Mouse (Mus musculus) small intestine, adult 2 months (tissue): Measurements from ENCODE around the gene Psmb11. TPM values are rescaled to one million over a fixed set of nuclear protein-coding genes. Genes with fewer than 3 reads are reported as not detected.
A peak's percentile ranks its signal among the peaks of the same experiment; 100 is the strongest.

Experiments used
- H3K27ac ChIP-seq: fragments of 200-500 bp; 2 replicates; pipeline ENCODE4 v1.5.1; 2012; ENCODE audit warnings: low read depth, low read length, control low read depth, inconsistent platforms; ENCODE audit not compliant: insufficient read depth
- H3K27me3 ChIP-seq: fragments of 200-500 bp; 2 replicates; pipeline ENCODE4 v1.6.1; 2012; ENCODE audit warnings: mild to moderate bottlenecking, moderate library complexity, low read length, inconsistent platforms; ENCODE audit not compliant: control insufficient read depth, insufficient read depth
- H3K36me3 ChIP-seq: fragments of 200-500 bp; 2 replicates; pipeline ENCODE4 v1.6.1; 2012; ENCODE audit warnings: mild to moderate bottlenecking, low read length, control low read depth, inconsistent platforms; ENCODE audit not compliant: control insufficient read depth, insufficient read depth
- H3K4me1 ChIP-seq: fragments of 200-500 bp; 2 replicates; pipeline ENCODE4 v1.6.1; 2012; ENCODE audit warnings: low read length, inconsistent platforms, mixed read lengths; ENCODE audit not compliant: control insufficient read depth, insufficient read depth, insufficient read length
- H3K4me3 ChIP-seq: fragments of 200-500 bp; 2 replicates; pipeline ENCODE4 v1.5.1; 2012; ENCODE audit warnings: low read depth, mild to moderate bottlenecking, control low read depth, inconsistent platforms, low read length, moderate library complexity
- CTCF ChIP-seq: fragments of 200-500 bp; IDR thresholded peaks from 2 replicates; pipeline ENCODE4 v1.5.1; 2012; ENCODE audit warnings: low read depth, mild to moderate bottlenecking, control low read depth, inconsistent platforms, low read length, moderate library complexity, mixed read lengths; ENCODE audit not compliant: insufficient replicate concordance, insufficient read length; ENCODE audit errors: extremely low read depth
- POLR2A ChIP-seq: fragments of 200-500 bp; IDR thresholded peaks from 2 replicates; pipeline ENCODE4 v1.6.1; 2012; ENCODE audit warnings: low read depth, mild to moderate bottlenecking, control low read depth, inconsistent platforms, low read length, moderate library complexity
- WGBS: fragments of 180-500 bp; shearing (Covaris S2); methylation state at CpG from one replicate; pipeline ENCODE4 v1.1.7; 2018; 5-methylcytosine and 5-hydroxymethylcytosine counted together
- polyA plus RNA-seq: library from polyadenylated mRNA; depleted of rRNA; stranded (reverse); fragments of >200 nt; gene quantifications from 2 replicates; pipeline ENCODE4 v1.2.3, GENCODE M21; 2012

The Psmb11 gene
- polyA plus RNA-seq, 1 experiment, result not detected

DNA sequence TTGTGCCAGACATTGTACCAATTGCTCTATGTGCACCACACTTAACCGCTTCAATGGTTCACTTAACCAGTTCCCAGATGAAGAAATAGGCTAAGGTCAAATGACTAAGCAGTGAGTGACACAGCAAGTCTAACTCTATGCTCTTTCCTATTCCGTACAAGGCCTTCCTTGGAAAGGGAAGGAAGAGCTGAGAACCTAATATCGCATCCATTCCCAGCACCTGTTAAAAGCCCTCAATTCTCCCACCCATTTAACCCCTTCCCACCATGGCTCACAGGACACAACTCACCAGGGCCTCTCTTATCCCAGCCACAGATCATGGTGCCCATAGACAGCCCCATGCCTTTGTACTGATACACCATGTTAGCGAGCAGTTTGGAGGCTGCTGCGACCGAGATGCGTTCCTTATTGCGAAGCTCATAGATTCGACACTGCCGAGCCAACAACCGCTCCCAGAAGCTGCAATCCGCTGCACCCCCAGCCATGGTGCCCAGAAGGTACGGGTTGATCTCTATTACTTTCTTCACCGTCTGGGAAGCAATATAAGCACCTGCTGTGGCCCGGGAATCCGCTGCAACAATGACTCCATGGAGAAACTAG is 4.9 kb upstream of the Psmb11 start:
- Histone ChIP-seq H3K4me1 (no peaks in the 10 kb centered on the region), H3K4me3 (no peak overlapping the region), H3K27me3 (no peaks in the 10 kb centered on the region), H3K36me3 (peaks cover 23% of the 10 kb centered on the region), H3K27ac (no peak overlapping the region)
- TF ChIP-seq CTCF, result no peak
- TF ChIP-seq POLR2A, result no peak
- WGBS, result 92% methylated on average over 16 of the region's 16 CpGs

DNA sequence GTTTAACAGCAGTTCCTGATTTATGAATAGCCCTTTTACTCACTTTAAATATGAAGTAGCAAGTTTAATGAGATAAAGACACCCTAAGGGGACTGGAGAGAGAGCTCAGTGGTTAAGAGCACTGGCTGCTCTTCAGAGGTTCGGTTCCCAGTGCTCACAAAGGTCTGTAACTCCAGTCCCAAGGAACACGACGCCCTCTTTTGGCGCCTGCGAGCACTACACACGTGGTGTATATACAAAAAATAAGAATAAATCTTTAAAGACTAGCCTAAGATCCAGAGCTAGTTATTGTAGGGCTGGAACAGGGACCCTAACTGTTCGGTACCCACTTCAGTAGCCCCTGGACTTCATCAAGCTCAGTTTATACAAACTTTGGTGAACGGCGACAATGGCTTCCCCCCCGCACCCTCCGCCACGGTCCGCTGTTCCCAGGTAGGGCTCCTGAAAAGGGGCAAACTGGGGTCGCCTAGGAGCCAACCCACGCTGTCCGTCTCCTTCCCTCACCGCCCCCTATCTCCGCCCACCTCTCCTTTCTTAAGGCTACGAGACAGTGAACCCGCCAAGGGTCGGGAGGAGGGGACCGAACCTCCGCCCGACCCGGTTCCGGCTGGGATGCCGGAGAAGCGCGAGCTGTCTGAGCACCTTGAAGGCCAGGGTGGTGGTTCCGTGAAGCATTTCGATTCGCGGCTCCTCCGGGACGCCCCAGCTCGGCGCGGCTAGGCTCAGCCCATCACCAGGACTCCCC is 3.9 kb upstream of the Psmb11 start:
- H3K27me3 ChIP-seq, result no peaks in the 10 kb centered on the region
- no peak for TF ChIP-seq POLR2A
- no peak for TF ChIP-seq CTCF
- peak overlapping the region; percentile 80 for H3K4me3 ChIP-seq
- H3K27ac ChIP-seq, result no peak overlapping the region
- H3K36me3 ChIP-seq, result peaks cover 21% of the 10 kb centered on the region
- H3K4me1 ChIP-seq, result no peaks in the 10 kb centered on the region
- 2% methylated on average over 38 of the region's 38 CpGs for WGBS

DNA sequence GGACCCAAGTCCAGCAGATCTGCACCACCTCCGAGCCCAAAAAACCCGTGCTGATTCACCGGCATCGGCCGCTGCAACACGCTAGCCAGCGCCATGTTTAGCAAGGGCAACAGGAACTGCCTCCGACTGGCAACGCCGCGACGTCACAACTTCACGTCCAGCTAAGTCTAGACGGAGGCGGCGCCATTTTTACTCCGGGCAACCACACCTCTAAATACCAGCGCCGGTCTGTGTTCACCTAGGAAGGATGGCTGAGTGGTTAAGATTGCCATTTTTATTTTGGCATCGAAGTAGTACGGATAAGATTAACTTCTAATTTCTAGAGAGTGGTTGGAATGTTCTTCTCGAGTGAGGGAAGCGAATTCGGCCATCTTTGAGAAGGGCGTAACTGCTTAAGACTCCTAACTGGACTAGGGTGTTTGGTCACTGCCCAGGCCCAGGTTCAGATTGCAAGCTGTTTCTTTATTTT is 3.3 kb upstream of the Psmb11 start, which contains the start of gene Psmb5:
TSS of gene Psmb5 (minus strand) at position 126 of the 469 bp plus-strand sequence.
- under 1% methylated on average over 25 of the region's 25 CpGs for WGBS
- TF ChIP-seq CTCF (peak; percentile 4; the same call in 1 of the 2 replicates), POLR2A (peak; percentile 28; the same call in 1 of the 2 replicates)
- Histone ChIP-seq H3K4me1 (no peaks in the 10 kb centered on the region), H3K27me3 (no peaks in the 10 kb centered on the region), H3K27ac (0 out of 2 replicates have a peak within 1 kb of the TSS, but pooled peaks have one; percentile 54), H3K4me3 (peak within 1 kb of the TSS; percentile 80), H3K36me3 (peaks cover 15% of the 10 kb centered on the region)

DNA sequence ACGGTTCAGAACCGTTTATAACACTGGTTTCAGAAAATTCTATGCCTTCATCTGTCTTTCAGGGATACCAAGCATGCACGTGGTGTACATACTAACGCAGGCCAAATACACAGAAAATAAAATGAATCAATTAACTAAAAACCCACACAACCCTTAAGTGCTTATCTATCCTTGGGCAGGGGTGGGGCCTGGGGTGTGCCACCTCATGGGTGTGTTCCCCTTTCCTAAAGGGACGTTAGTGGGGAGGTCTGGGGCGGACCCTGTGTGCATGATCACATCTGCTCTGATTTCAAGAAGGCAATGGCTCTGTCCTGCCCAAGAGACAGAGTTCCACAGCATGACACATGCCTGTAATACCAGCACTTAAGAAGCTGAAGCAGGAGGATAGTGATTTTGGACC is 2.1 kb downstream of the Psmb11 start:
- Histone ChIP-seq H3K27ac (no peak overlapping the region), H3K27me3 (no peaks in the 10 kb centered on the region), H3K4me1 (no peaks in the 10 kb centered on the region), H3K4me3 (no peak overlapping the region), H3K36me3 (no peaks in the 10 kb centered on the region)
- TF ChIP-seq POLR2A (no peak), CTCF (no peak)
- WGBS, result 73% methylated on average over 6 of the region's 6 CpGs

DNA sequence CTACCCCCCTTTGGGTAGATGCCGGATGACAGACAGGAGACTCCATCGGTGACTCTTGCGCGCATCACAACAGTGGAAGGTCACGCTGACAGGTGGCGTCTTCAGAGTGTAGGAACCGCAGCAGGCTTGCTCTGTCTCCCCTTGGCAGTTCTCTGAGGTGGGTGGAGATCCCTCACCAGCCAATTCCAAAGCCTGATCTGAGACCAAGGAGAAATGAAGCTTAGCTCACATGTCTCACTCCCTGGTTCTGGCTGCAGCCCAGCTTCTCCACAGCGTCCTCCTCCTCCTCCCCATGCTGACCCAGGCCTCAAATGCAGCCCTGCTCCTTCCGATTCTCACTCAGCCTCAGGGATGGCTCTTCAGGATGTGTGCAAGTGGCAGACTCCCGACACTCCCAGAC is 3.7 kb downstream of the Psmb11 start:
- Histone ChIP-seq H3K4me1 (no peaks in the 10 kb centered on the region), H3K36me3 (no peaks in the 10 kb centered on the region), H3K27me3 (no peaks in the 10 kb centered on the region), H3K27ac (no peak overlapping the region), H3K4me3 (no peak overlapping the region)
- TF ChIP-seq CTCF (no peak), POLR2A (no peak)
- 78% methylated on average over 10 of the region's 10 CpGs for WGBS

DNA sequence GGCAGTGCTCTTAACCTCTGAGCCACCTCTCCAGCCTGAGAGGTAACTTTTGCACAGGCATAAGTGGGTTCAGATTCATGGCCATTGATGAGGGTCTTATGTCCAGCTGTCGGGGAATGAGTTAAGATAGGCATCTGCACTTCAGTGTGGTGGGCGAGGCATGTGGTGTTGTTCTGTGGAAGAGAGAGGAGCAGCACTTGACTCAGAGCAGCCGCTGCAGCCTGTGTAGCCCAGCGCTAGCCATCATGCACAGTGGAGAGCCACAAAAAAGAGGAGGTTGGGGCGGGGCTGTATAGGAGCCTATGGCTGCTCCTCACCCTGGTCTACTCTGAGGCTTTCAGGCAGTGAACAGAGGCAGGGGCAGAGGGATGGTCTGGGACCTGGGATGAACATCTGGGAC is 6.9 kb downstream of the Psmb11 start:
- Histone ChIP-seq H3K27me3 (no peaks in the 10 kb centered on the region), H3K4me3 (no peak overlapping the region), H3K36me3 (peaks cover 2% of the 10 kb centered on the region; the same call in 1 of the 2 replicates), H3K27ac (no peak overlapping the region), H3K4me1 (no peaks in the 10 kb centered on the region)
- 64% methylated on average over 5 of the region's 5 CpGs for WGBS
- TF ChIP-seq CTCF (no peak), POLR2A (no peak)

DNA sequence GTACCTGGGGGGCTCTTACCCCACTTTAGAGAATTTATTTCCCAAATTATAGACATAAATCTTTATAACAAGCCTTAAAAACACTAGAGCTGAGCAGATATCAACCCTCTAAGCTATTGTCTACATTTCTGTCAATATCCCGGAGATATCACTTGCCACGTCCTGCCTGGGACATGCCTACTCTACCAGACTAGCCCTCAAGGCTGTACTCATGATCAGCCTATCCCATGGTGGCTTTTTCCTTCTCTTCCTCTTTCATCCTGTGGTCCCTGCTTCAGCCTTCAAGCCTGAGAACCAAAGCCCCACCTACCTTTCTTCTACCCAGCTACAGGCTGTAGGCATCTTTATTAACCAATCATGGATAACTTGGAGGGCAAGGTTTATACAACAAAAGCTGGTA is 8.6 kb downstream of the Psmb11 start:
- peaks cover 5% of the 10 kb centered on the region; the same call in 1 of the 2 replicates for H3K36me3 ChIP-seq
- TF ChIP-seq CTCF (no peak), POLR2A (no peak)
- no peaks in the 10 kb centered on the region for H3K27me3 ChIP-seq
- no peak overlapping the region for H3K4me3 ChIP-seq
- 88% methylated on average over 2 of the region's 2 CpGs for WGBS
- H3K27ac ChIP-seq, result no peak overlapping the region
- no peaks in the 10 kb centered on the region for H3K4me1 ChIP-seq
